Mouse (Mus musculus): ENCODE measurements around the gene Pex14. TPM values are rescaled to one million over a fixed set of nuclear protein-coding genes. Genes with fewer than 3 reads are reported as not detected.

Pex14 gene
- polyA plus RNA-seq, 1 experiment, result 40.1 TPM

DNA sequence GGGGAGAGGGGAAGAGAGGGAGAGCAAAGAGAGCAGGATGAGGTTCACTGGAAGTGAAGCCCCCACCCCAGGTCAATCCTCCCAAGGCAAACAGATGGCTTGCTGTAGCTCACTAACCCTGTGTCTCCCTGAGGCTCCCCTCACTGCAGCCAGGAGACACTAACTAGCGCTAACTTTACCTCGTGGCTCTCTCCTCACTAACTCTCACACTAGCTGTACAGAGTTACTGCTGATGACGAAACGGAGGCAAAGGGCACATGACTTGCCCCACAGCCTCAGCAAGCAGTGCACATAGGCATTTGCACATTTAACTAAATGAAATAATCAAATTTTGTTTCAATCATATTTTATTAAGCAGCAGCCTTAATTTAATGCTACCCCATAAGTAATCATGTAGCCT is 21.4 kb downstream of the Pex14 start:
- no peak for TF ChIP-seq GATA1 (IDR thresholded peaks at IDR 0.05; ENCODE audit: borderline replicate concordance, low read length)
- no peak for TF ChIP-seq FLI1 (IDR thresholded peaks at IDR 0.05; ENCODE audit: low read length)
- no peaks in the 10 kb centered on the region for H3K27me3 ChIP-seq (replicated peaks)
- no peaks in the 10 kb centered on the region for H3K9me3 ChIP-seq
- H3K4me1 ChIP-seq, result peaks cover 37% of the 10 kb centered on the region
- H3K36me3 ChIP-seq (replicated peaks; ENCODE audit: low read length), result peaks cover 24% of the 10 kb centered on the region
- no peak overlapping the region for H3K4me3 ChIP-seq (replicated peaks)

- peak overlapping the region; percentile 78 for H3K4me3 ChIP-seq (replicated peaks)
- peaks cover 42% of the 10 kb centered on the region for H3K36me3 ChIP-seq (replicated peaks; ENCODE audit: low read length)
- H3K4me1 ChIP-seq, result peaks cover 36% of the 10 kb centered on the region
- H3K9me3 ChIP-seq, result peaks cover 3% of the 10 kb centered on the region
- TF ChIP-seq FLI1 (IDR thresholded peaks at IDR 0.05; ENCODE audit: low read length) (no peak), GATA1 (IDR thresholded peaks at IDR 0.05; ENCODE audit: borderline replicate concordance, low read length) (no peak)
- H3K27me3 ChIP-seq (replicated peaks), result no peaks in the 10 kb centered on the region
Observed at GRCm38 (mm10) chr4:149075871-149076575, 23.7 kb downstream of the Pex14 start.

DNA sequence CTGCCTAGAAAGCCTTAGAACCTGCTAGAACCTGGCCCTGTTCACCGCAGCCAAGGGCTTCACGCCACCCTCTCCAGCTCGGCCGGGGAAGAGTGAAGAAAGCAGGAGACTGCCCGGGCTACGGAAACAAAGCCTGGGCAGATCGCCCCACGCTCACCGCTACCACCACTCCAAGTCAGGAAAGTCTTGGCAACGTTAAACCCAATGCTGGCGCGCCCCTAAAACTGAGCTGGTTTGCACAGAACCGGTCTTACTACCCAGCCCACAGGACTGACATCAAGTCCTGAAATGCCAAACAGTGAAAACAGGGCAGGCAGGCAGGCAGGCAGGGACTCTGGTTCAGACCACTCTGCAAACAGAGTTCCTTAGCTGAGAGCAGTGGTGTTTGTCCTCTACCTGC is 24.6 kb downstream of the Pex14 start:
- no peaks in the 10 kb centered on the region for H3K27me3 ChIP-seq (replicated peaks)
- H3K4me3 ChIP-seq (replicated peaks), result no peak overlapping the region
- H3K4me1 ChIP-seq, result peaks cover 46% of the 10 kb centered on the region
- peaks cover 3% of the 10 kb centered on the region for H3K9me3 ChIP-seq
- no peak for TF ChIP-seq GATA1 (IDR thresholded peaks at IDR 0.05; ENCODE audit: borderline replicate concordance, low read length)
- TF ChIP-seq FLI1 (IDR thresholded peaks at IDR 0.05; ENCODE audit: low read length), result no peak
- peaks cover 46% of the 10 kb centered on the region for H3K36me3 ChIP-seq (replicated peaks; ENCODE audit: low read length)

- H3K36me3 ChIP-seq (replicated peaks; ENCODE audit: low read length), result peaks cover 49% of the 10 kb centered on the region
- peaks cover 1% of the 10 kb centered on the region for H3K9me3 ChIP-seq
- H3K4me3 ChIP-seq (replicated peaks), result no peak overlapping the region
- TF ChIP-seq GATA1 (IDR thresholded peaks at IDR 0.05; ENCODE audit: borderline replicate concordance, low read length), result no peak
- no peak for TF ChIP-seq FLI1 (IDR thresholded peaks at IDR 0.05; ENCODE audit: low read length)
- H3K4me1 ChIP-seq, result peaks cover 18% of the 10 kb centered on the region
- no peaks in the 10 kb centered on the region for H3K27me3 ChIP-seq (replicated peaks)
Observed at GRCm38 (mm10) chr4:149066672-149067551, 32.8 kb downstream of the Pex14 start.

- no peak for TF ChIP-seq FLI1 (IDR thresholded peaks at IDR 0.05; ENCODE audit: low read length)
- TF ChIP-seq GATA1 (IDR thresholded peaks at IDR 0.05; ENCODE audit: borderline replicate concordance, low read length), result no peak
- Histone ChIP-seq H3K9me3 (no peaks in the 10 kb centered on the region), H3K27me3 (replicated peaks) (no peaks in the 10 kb centered on the region), H3K4me1 (peaks cover 8% of the 10 kb centered on the region), H3K36me3 (replicated peaks; ENCODE audit: low read length) (peaks cover 33% of the 10 kb centered on the region), H3K4me3 (replicated peaks) (no peak overlapping the region)
Observed at GRCm38 (mm10) chr4:149064061-149064854, 35.4 kb downstream of the Pex14 start.

GRCm38 (mm10) chr4:149062406-149063318 is 37.0 kb downstream of the Pex14 start:
- H3K36me3 ChIP-seq (replicated peaks; ENCODE audit: low read length), result peaks cover 21% of the 10 kb centered on the region
- peaks cover 8% of the 10 kb centered on the region for H3K4me1 ChIP-seq
- H3K27me3 ChIP-seq (replicated peaks), result no peaks in the 10 kb centered on the region
- TF ChIP-seq GATA1 (IDR thresholded peaks at IDR 0.05; ENCODE audit: borderline replicate concordance, low read length), result no peak
- no peak for TF ChIP-seq FLI1 (IDR thresholded peaks at IDR 0.05; ENCODE audit: low read length)
- H3K4me3 ChIP-seq (replicated peaks), result no peak overlapping the region
- H3K9me3 ChIP-seq, result no peaks in the 10 kb centered on the region

DNA sequence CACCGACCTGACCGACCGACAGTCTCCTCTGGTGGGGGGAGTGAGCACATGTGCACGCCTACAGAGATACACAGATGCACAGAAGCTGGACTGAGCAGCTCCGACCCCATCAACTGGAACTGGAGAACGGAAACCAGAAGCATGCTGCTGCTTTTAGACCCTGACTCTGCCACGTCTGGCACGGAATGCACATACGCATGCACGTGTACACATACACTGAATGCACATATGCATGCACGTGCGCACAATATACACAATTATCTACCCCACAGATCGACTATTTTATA is 38.3 kb downstream of the Pex14 start:
- Histone ChIP-seq H3K4me3 (replicated peaks) (no peak overlapping the region), H3K27me3 (replicated peaks) (no peaks in the 10 kb centered on the region), H3K4me1 (peaks cover 10% of the 10 kb centered on the region), H3K9me3 (no peaks in the 10 kb centered on the region), H3K36me3 (replicated peaks; ENCODE audit: low read length) (peaks cover 10% of the 10 kb centered on the region)
- no peak for TF ChIP-seq FLI1 (IDR thresholded peaks at IDR 0.05; ENCODE audit: low read length)
- TF ChIP-seq GATA1 (IDR thresholded peaks at IDR 0.05; ENCODE audit: borderline replicate concordance, low read length), result no peak

DNA sequence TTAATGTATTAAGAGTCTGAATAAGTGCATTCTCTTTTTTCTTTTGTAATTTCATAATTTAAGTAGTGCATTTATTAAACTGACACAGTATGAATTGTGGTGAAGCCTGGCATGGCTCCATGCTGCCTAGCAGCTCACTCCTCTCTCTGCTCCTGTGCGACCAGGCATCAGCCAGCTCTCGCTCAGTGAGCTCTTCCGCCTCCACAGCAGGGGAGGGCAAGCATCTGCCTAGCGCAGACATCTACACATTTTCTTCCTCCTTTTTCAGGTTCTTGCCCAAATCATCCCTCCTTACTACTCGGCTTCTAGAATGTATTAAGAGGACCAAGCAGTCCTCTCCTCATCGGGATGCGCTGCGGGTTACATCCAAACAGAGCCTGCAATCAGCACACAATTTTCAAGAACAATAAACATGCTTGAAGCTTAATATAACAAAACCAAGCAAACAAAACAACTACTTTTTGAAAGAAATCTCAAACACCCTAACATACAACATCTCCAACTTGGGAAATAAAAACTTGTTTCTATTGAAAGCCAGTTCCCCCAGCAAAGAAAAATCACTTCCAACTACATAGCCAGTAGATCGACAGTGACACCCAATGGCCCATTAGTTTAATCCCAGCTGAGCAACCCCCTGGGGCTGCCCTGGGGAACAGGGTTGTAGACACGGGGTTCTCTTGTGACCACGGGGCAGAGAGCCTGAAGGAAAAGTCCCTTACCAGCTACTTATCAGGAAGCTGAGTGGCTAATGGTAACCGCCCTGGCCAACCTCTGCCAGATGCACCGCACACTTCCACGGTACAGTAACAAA is 38.9 kb downstream of the Pex14 start:
- peaks cover 7% of the 10 kb centered on the region for H3K36me3 ChIP-seq (replicated peaks; ENCODE audit: low read length)
- peaks cover 16% of the 10 kb centered on the region for H3K4me1 ChIP-seq
- no peaks in the 10 kb centered on the region for H3K27me3 ChIP-seq (replicated peaks)
- H3K4me3 ChIP-seq (replicated peaks), result no peak overlapping the region
- TF ChIP-seq GATA1 (IDR thresholded peaks at IDR 0.05; ENCODE audit: borderline replicate concordance, low read length) (no peak), FLI1 (IDR thresholded peaks at IDR 0.05; ENCODE audit: low read length) (no peak)
- no peaks in the 10 kb centered on the region for H3K9me3 ChIP-seq
